Comparison of ENCODE assay signal across 7 mouse cellular contexts in the genomic region with DNA sequence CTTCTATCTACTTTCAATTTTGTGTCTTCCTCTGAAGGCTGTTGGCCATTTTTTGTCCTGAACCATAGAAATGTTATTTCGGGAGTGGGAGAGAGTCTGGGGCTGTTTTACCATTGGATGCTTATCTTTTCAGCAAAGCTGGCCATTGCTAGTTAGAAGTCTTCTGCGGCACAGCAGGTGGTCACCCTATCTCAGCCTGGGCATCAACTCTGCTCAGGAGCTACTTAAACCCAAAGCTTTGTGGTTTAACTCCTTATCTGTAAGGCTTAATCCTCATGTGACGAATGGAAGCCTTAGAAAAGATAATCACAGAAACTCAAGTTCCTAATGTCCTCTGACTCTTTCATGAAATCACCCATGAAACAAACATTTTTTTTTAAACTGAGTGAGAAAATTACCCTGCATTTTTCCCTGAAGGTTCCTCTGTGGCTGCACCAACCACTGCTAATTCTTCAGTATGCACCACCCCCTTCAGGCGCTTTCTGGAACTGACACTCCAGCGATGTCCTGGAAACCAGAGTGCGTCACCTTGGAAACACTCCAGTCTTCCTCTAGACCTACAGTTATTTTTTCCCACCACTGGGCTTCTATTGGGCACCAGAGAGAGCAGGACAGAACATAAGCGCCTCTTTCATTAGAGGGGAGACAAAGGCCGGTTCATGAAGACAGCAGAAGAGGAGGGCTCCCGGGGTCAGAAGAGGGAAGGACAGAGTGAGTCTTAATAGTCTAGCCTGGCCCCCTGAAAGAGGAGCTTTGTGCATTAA.
DNase-seq lines count a peak whose midpoint lies in the region; ATAC-seq lines count a peak whose summit lies in the region.

No protein-coding gene starts in this region.

- no peaks in the 10 kb centered on the region for H3K27me3 ChIP-seq in intestine, embryonic 16.5 days (replicated peaks; ENCODE audit: control insufficient read depth, insufficient read depth, low read length)
- H3K27me3 ChIP-seq in midbrain, embryonic 11.5 days (ENCODE audit: control insufficient read depth, insufficient read depth, low read length), result no peaks in the 10 kb centered on the region
- H3K27me3 ChIP-seq in stomach, embryonic 15.5 days (replicated peaks), result no peaks in the 10 kb centered on the region

- peak; percentile 70 for DNase-seq in adrenal gland, postnatal 25 days
- DNase-seq in embryo, embryonic 9.5 days (ENCODE audit: extremely low spot score), result peak; percentile 84
- peak; percentile 87 to 91 for DNase-seq in left cerebral cortex, postnatal 10 days (ENCODE audit: extremely low spot score in 1 of 2, low spot score in 2 of 2)
- peak; percentile 99 for DNase-seq in midbrain, embryonic 11.5 days (ENCODE audit: low spot score, missing footprints)

- no peak overlapping the region for H3K4me2 ChIP-seq in intestine, embryonic 16.5 days (ENCODE audit: low read depth, low read length)
- H3K4me2 ChIP-seq in midbrain, embryonic 11.5 days, result no peak overlapping the region
- H3K4me2 ChIP-seq in stomach, embryonic 15.5 days, result no peak overlapping the region

- H3K9ac ChIP-seq in intestine, embryonic 16.5 days (ENCODE audit: low read depth, low read length), result no peak overlapping the region
- H3K9ac ChIP-seq in midbrain, embryonic 11.5 days (ENCODE audit: low read length), result no peak overlapping the region
- H3K9ac ChIP-seq in stomach, embryonic 15.5 days, result no peak overlapping the region

- no peaks in the 10 kb centered on the region for H3K4me1 ChIP-seq in intestine, embryonic 16.5 days (ENCODE audit: control insufficient read depth, insufficient read depth, low read length)
- peaks cover 6% of the 10 kb centered on the region for H3K4me1 ChIP-seq in midbrain, embryonic 11.5 days (ENCODE audit: control insufficient read depth, insufficient read depth, low read length)
- no peaks in the 10 kb centered on the region for H3K4me1 ChIP-seq in stomach, embryonic 15.5 days

- WGBS in intestine, embryonic 16.5 days, result 23% methylated on average over 9 of the region's 9 CpGs
- WGBS in midbrain, embryonic 11.5 days, result 11% methylated on average over 9 of the region's 9 CpGs
- 21% methylated on average over 9 of the region's 9 CpGs for WGBS in stomach, embryonic 15.5 days

- intact Hi-C loops in left cerebral cortex, postnatal 10 days (cut with DNase I), result loop anchor here (2.0 to 5.0 kb wide), 2 partner anchors 107 to 201 kb away; no protein-coding TSS in a partner anchor

- no peak overlapping the region for H3K4me3 ChIP-seq in intestine, embryonic 16.5 days (ENCODE audit: low read length)
- H3K4me3 ChIP-seq in midbrain, embryonic 11.5 days (ENCODE audit: low read depth, low read length), result no peak overlapping the region
- H3K4me3 ChIP-seq in stomach, embryonic 15.5 days (replicated peaks), result no peak overlapping the region

- H3K9me3 ChIP-seq in intestine, embryonic 16.5 days (ENCODE audit: control insufficient read depth, low read length), result no peaks in the 10 kb centered on the region
- H3K9me3 ChIP-seq in midbrain, embryonic 11.5 days (ENCODE audit: control insufficient read depth, low read length), result no peaks in the 10 kb centered on the region
- H3K9me3 ChIP-seq in stomach, embryonic 15.5 days, result no peaks in the 10 kb centered on the region

- no peak overlapping the region for H3K27ac ChIP-seq in intestine, embryonic 16.5 days (ENCODE audit: low read length)
- H3K27ac ChIP-seq in midbrain, embryonic 11.5 days (ENCODE audit: low read depth, low read length), result peak overlapping the region; percentile 8; the same call in 1 of the 2 replicates
- no peak overlapping the region for H3K27ac ChIP-seq in stomach, embryonic 15.5 days

- ATAC-seq in granulocyte monocyte progenitor cell, adult 5-6 weeks (replicated peaks; ENCODE audit: poor library complexity, severe bottlenecking), result peak; percentile 98
- peak; percentile 59 for ATAC-seq in intestine, embryonic 16.5 days
- peak; percentile 94 for ATAC-seq in midbrain, embryonic 11.5 days (ENCODE audit: low FRiP score)
- ATAC-seq in stomach, embryonic 15.5 days (ENCODE audit: insufficient read depth, low FRiP score, low read depth), result peak; percentile 65; the same call in 1 of the 2 replicates

- no peaks in the 10 kb centered on the region for H3K36me3 ChIP-seq in intestine, embryonic 16.5 days (ENCODE audit: control insufficient read depth, insufficient read depth, low read length)
- H3K36me3 ChIP-seq in midbrain, embryonic 11.5 days (ENCODE audit: control insufficient read depth, insufficient read depth, low read length), result no peaks in the 10 kb centered on the region
- no peaks in the 10 kb centered on the region for H3K36me3 ChIP-seq in stomach, embryonic 15.5 days
